8 mouse cellular contexts compared by ENCODE assay signal in genomic region chr10:111503071-111503470, GRCm38 (mm10). TPM values are rescaled to one million over a fixed set of nuclear protein-coding genes. Genes with fewer than 3 reads are reported as not detected.
A peak's percentile ranks its signal among the peaks of the same experiment; 100 is the strongest.
DNase-seq lines count a peak whose midpoint lies in the region; ATAC-seq and TF ChIP-seq lines count a peak whose summit lies in the region.

No protein-coding gene starts in this region.

- H3K4me2 ChIP-seq in midbrain, embryonic 14.5 days (ENCODE audit: low read length) = no peak overlapping the region
- H3K4me2 ChIP-seq in midbrain, embryonic 15.5 days = no peak overlapping the region
- no peak overlapping the region for H3K4me2 ChIP-seq in liver, postnatal 0 days (ENCODE audit: low read depth, low read length)

- H3K36me3 ChIP-seq in midbrain, embryonic 14.5 days (ENCODE audit: control insufficient read depth, insufficient read depth, low read length) = peaks cover 10% of the 10 kb centered on the region
- peaks cover 2% of the 10 kb centered on the region; the same call in 1 of the 2 replicates for H3K36me3 ChIP-seq in midbrain, embryonic 15.5 days (replicated peaks)
- H3K36me3 ChIP-seq in liver, postnatal 0 days (replicated peaks; ENCODE audit: insufficient read depth, low read length) = peaks cover 4% of the 10 kb centered on the region; the same call in 1 of the 2 replicates

- WGBS in midbrain, embryonic 14.5 days = 4% methylated on average over 3 of the region's 3 CpGs
- WGBS in midbrain, embryonic 15.5 days = 4% methylated on average over 3 of the region's 3 CpGs
- WGBS in liver, postnatal 0 days (ENCODE audit: insufficient replicate concordance) = 0% methylated on average over 3 of the region's 3 CpGs

- H3K27ac ChIP-seq in midbrain, embryonic 14.5 days (replicated peaks; ENCODE audit: low read depth, low read length) = no peak overlapping the region
- H3K27ac ChIP-seq in midbrain, embryonic 15.5 days = no peak overlapping the region
- no peak overlapping the region for H3K27ac ChIP-seq in liver, postnatal 0 days (ENCODE audit: low read depth)

- no peak for TF ChIP-seq EP300 in liver, postnatal 0 days (IDR thresholded peaks at IDR 0.05; ENCODE audit: low read depth)

- TF ChIP-seq CTCF in liver, postnatal 0 days (IDR thresholded peaks at IDR 0.05; ENCODE audit: low read depth) = peak; percentile 90

- no peaks in the 10 kb centered on the region for H3K4me1 ChIP-seq in midbrain, embryonic 14.5 days (ENCODE audit: control insufficient read depth, insufficient read depth, low read length)
- H3K4me1 ChIP-seq in midbrain, embryonic 15.5 days = peaks cover 11% of the 10 kb centered on the region
- peaks cover 2% of the 10 kb centered on the region; the same call in 1 of the 2 replicates for H3K4me1 ChIP-seq in liver, postnatal 0 days (ENCODE audit: insufficient read depth)

- no peak overlapping the region for H3K9ac ChIP-seq in midbrain, embryonic 14.5 days (replicated peaks; ENCODE audit: low read length)
- H3K9ac ChIP-seq in midbrain, embryonic 15.5 days = no peak overlapping the region
- H3K9ac ChIP-seq in liver, postnatal 0 days (replicated peaks) = no peak overlapping the region

- ATAC-seq in midbrain, embryonic 14.5 days (ENCODE audit: low FRiP score, low TSS enrichment) = no peak
- ATAC-seq in midbrain, embryonic 15.5 days (replicated peaks) = no peak
- ATAC-seq in liver, postnatal 0 days = no peak

- H3K4me3 ChIP-seq in midbrain, embryonic 14.5 days (replicated peaks; ENCODE audit: low read depth, low read length) = no peak overlapping the region
- H3K4me3 ChIP-seq in midbrain, embryonic 15.5 days = no peak overlapping the region
- H3K4me3 ChIP-seq in liver, postnatal 0 days (ENCODE audit: low read depth, low read length) = no peak overlapping the region

- peak; percentile 91 for DNase-seq in midbrain, embryonic 14.5 days
- peak; percentile 78 for DNase-seq in c-Kit-positive CD71-positive TER-119-negative erythroid progenitor cells, embryonic 14.5 days (ENCODE audit: low read depth)
- peak; percentile 74 to 87 for DNase-seq in frontal cortex, postnatal 36 days (ENCODE audit: low spot score in 2 of 2)
- DNase-seq in kidney, postnatal 14 days = peak; percentile 85
- peak; percentile 81 for DNase-seq in liver, postnatal 0 days
- peak; percentile 70 for DNase-seq in right cerebral cortex, adult 18-20 months
- peak; percentile 51 for DNase-seq in urinary bladder, adult 2 months (ENCODE audit: low spot score)

- no peaks in the 10 kb centered on the region for H3K9me3 ChIP-seq in midbrain, embryonic 14.5 days (ENCODE audit: control insufficient read depth, low read length)
- no peaks in the 10 kb centered on the region for H3K9me3 ChIP-seq in midbrain, embryonic 15.5 days
- H3K9me3 ChIP-seq in liver, postnatal 0 days (ENCODE audit: low read length) = no peaks in the 10 kb centered on the region

- H3K27me3 ChIP-seq in midbrain, embryonic 14.5 days (ENCODE audit: control insufficient read depth, insufficient read depth, low read length) = 0 out of 2 replicates have a peak, but pooled peaks cover 4% of the 10 kb centered on the region
- H3K27me3 ChIP-seq in midbrain, embryonic 15.5 days (replicated peaks) = no peaks in the 10 kb centered on the region
- peaks cover 11% of the 10 kb centered on the region; the same call in 1 of the 2 replicates for H3K27me3 ChIP-seq in liver, postnatal 0 days (ENCODE audit: insufficient read depth, low read length)

RNA-seq across cellular contexts. Expression of gene Phlda1, which starts 3.0 kb away (rescaled TPM):
- 27.9 and 33.2 TPM in 2 replicates for polyA plus RNA-seq in midbrain, embryonic 14.5 days (2014; fragmentation: Nextera tagmentation; extraction: Ambion mirVana)
- 35.3 and 35.8 TPM in 2 replicates for polyA plus RNA-seq in midbrain, embryonic 15.5 days (2015; fragmentation: Nextera tagmentation; extraction: Ambion mirVana)
- 29.6 and 32.1 TPM in 2 replicates for polyA plus RNA-seq in liver, postnatal 0 days (2015; fragmentation: Nextera tagmentation; extraction: Ambion mirVana)
- 64.4 and 71.6 TPM in 2 replicates for polyA plus RNA-seq in urinary bladder, adult 2 months (2012; rRNA removed)

RNA-seq across cellular contexts. Expression of gene Nap1l1, which starts 30.0 kb away (rescaled TPM):
- polyA plus RNA-seq in midbrain, embryonic 14.5 days (2014; fragmentation: Nextera tagmentation; extraction: Ambion mirVana) = 182 and 206 TPM in 2 replicates
- polyA plus RNA-seq in midbrain, embryonic 15.5 days (2015; fragmentation: Nextera tagmentation; extraction: Ambion mirVana) = 164 and 167 TPM in 2 replicates
- polyA plus RNA-seq in liver, postnatal 0 days (2015; fragmentation: Nextera tagmentation; extraction: Ambion mirVana) = 69.9 and 73.7 TPM in 2 replicates
- polyA plus RNA-seq in urinary bladder, adult 2 months (2012; rRNA removed) = 118 and 150 TPM in 2 replicates
